In genomic region chr11:79885713-79886393, GRCm38 (mm10) we compare ENCODE assay signal across 17 mouse cellular contexts.
DNase-seq lines count a peak whose midpoint lies in the region; ATAC-seq lines count a peak whose summit lies in the region.
"Had no signal": no experiment of that assay in that cellular context is flagged by ENCODE, and none has a peak within 500 bp of the region (broad histone marks: within the 10 kb centered on the region; RNA-seq: fewer than 3 reads in every experiment).

No protein-coding gene starts in this region.

- no peak overlapping the region for H3K4me2 ChIP-seq in liver, embryonic 16.5 days (ENCODE audit: low read depth, low read length)
- H3K4me2 ChIP-seq: heart, embryonic 11.5 days; hindbrain, embryonic 15.5 days; midbrain, embryonic 13.5 days; neural tube, embryonic 15.5 days had no signal

- 49% methylated on average over 13 of the region's 13 CpGs for WGBS in liver, embryonic 16.5 days (ENCODE audit: insufficient replicate concordance)

- no peaks in the 10 kb centered on the region for H3K36me3 ChIP-seq in liver, embryonic 16.5 days (ENCODE audit: control insufficient read depth, insufficient read depth)
- H3K36me3 ChIP-seq: hindbrain, embryonic 15.5 days; midbrain, embryonic 13.5 days; neural tube, embryonic 15.5 days had no signal

- intact Hi-C loops in left cerebral cortex, postnatal 4 days (cut with DNase I): no loop called here

- no peak overlapping the region for H3K9ac ChIP-seq in liver, embryonic 16.5 days (ENCODE audit: low read depth, low read length)
- H3K9ac ChIP-seq: hindbrain, embryonic 15.5 days; midbrain, embryonic 13.5 days; neural tube, embryonic 15.5 days had no signal

- no peak overlapping the region for H3K4me3 ChIP-seq in liver, embryonic 16.5 days (ENCODE audit: low read depth, low read length)
- H3K4me3 ChIP-seq: hindbrain, embryonic 15.5 days; midbrain, embryonic 13.5 days; neural tube, embryonic 15.5 days had no signal

- no peak overlapping the region for H3K27ac ChIP-seq in liver, embryonic 16.5 days (ENCODE audit: low read length)
- H3K27ac ChIP-seq: hindbrain, embryonic 15.5 days; midbrain, embryonic 13.5 days; neural tube, embryonic 15.5 days had no signal

- H3K27me3 ChIP-seq in liver, embryonic 16.5 days (ENCODE audit: control insufficient read depth, insufficient read depth, low read depth, low read length): no peaks in the 10 kb centered on the region
- H3K27me3 ChIP-seq: hindbrain, embryonic 15.5 days; midbrain, embryonic 13.5 days; neural tube, embryonic 15.5 days had no signal

- no peaks in the 10 kb centered on the region for H3K9me3 ChIP-seq in liver, embryonic 16.5 days (replicated peaks; ENCODE audit: control insufficient read depth, low read length)
- H3K9me3 ChIP-seq: hindbrain, embryonic 15.5 days; midbrain, embryonic 13.5 days; neural tube, embryonic 15.5 days had no signal

- H3K4me1 ChIP-seq in liver, embryonic 16.5 days (ENCODE audit: control insufficient read depth, low read depth, low read length): no peaks in the 10 kb centered on the region; the same call in none of the 2 replicates
- H3K4me1 ChIP-seq: hindbrain, embryonic 15.5 days; midbrain, embryonic 13.5 days; neural tube, embryonic 15.5 days had no signal

- ATAC-seq in liver, embryonic 16.5 days (ENCODE audit: low read depth): 0 out of 2 replicates have a peak, but pooled peaks have one; percentile 13
- ATAC-seq: CD4-positive, CD25-positive, alpha-beta regulatory T cell, adult 4 months; forebrain, embryonic 16.5 days; midbrain, embryonic 13.5 days had no signal

- DNase-seq in spleen, postnatal 10 days (ENCODE audit: low spot score in 2 of 2): peak; percentile 10 to 54
- DNase-seq in spleen, adult 18-20 months: no peak
- peak; percentile 70 to 88 for DNase-seq in kidney, adult 8-10 months
- no peak for DNase-seq in heart, adult 9 months (ENCODE audit: low spot score in 2 of 2)
- DNase-seq in thymus, postnatal 0 days (ENCODE audit: low spot score): no peak
- no peak for DNase-seq in cerebellum, postnatal 4 days (ENCODE audit: low spot score in 2 of 2)
- no peak for DNase-seq in left cerebral cortex, postnatal 4 days
- DNase-seq: adrenal gland, postnatal 25 days; cerebellum, adult 2 months; thymus, postnatal 25 days had no signal

Comparison
In these comparisons a context has a peak if more than half of its experiments do, and no peak if none do; other contexts are left out.
1. DNase-seq: peak in spleen, postnatal 10 days (2 of 2) and kidney, adult 8-10 months (2 of 2); none in spleen, adult 18-20 months (0 of 2), heart, adult 9 months (0 of 2), thymus, postnatal 0 days (single experiment), cerebellum, postnatal 4 days (0 of 2) and left cerebral cortex, postnatal 4 days (single experiment).